Mouse (Mus musculus) CH12.LX (cell line): Measurements from ENCODE around the gene Parvg.

ENCODE experiments used
- CTCF ChIP-seq, 2 experiments: IDR thresholded peaks in 1 of 2; conservative IDR thresholded peaks in 1 of 2; 2 replicates each; pipeline ENCODE4 v1.5.1; 2011 to 2012; ENCODE audit warnings: low read depth in 2 of 2, low read length in 2 of 2, improper control_type of control experiment in 1 of 2, inconsistent platforms in 1 of 2, mild to moderate bottlenecking in 1 of 2, moderate library complexity in 1 of 2
- EP300 ChIP-seq: IDR thresholded peaks from 2 replicates; pipeline ENCODE4 v1.6.1; 2011; ENCODE audit warnings: low read length, improper control_type of control experiment
- ETS1 ChIP-seq: conservative IDR thresholded peaks from 2 replicates; pipeline ENCODE4 v1.6.1; 2012; ENCODE audit warnings: low read depth, mild to moderate bottlenecking, inconsistent platforms, low read length, improper control_type of control experiment, moderate library complexity
- MAFK ChIP-seq: IDR thresholded peaks from 2 replicates; pipeline ENCODE4 v1.6.1; 2011; ENCODE audit warnings: low read length, improper control_type of control experiment; ENCODE audit not compliant: insufficient replicate concordance
- MYC ChIP-seq: IDR thresholded peaks from 2 replicates; pipeline ENCODE4 v1.6.1; 2011; ENCODE audit warnings: low read depth, mild to moderate bottlenecking, improper control_type of control experiment, low read length
- POLR2A ChIP-seq: IDR thresholded peaks from 2 replicates; pipeline ENCODE4 v1.6.1; 2011; ENCODE audit warnings: low read depth, mild to moderate bottlenecking, improper control_type of control experiment, low read length
- TBP ChIP-seq: conservative IDR thresholded peaks from 2 replicates; pipeline ENCODE4 v1.6.1; 2011; ENCODE audit warnings: low read depth, low read length, improper control_type of control experiment
- USF1 ChIP-seq: IDR thresholded peaks from 2 replicates; pipeline ENCODE4 v1.6.1; 2014; ENCODE audit warnings: low read depth, mild to moderate bottlenecking, inconsistent platforms, low read length, improper control_type of control experiment

DNA sequence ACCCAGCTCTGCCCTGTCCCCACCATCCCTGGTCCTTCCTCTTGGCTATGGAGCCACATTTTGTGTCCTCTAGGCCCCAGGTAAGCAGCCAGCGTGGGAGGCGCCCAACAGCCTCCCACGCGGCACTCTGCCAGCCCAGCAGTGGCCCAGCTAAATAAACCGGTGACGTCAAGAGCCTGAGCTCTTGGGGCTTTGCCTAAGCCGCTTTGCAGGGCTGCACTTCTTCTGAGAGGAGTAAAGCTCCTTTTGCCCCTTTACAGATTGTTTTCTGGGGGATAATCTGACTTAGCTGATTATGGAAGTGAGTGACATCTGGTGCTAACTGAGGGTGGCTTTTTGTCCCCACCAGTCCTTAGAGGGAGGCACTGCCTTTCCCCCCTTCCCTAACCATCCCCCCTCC lies 22.8 kb upstream of the Parvg start:
- TF ChIP-seq MYC, result no peak
- no peak for TF ChIP-seq USF1
- TF ChIP-seq EP300, result no peak; the same call in 1 of the 2 replicates
- TF ChIP-seq MAFK, result no peak
- no peak for TF ChIP-seq ETS1
- no peak for TF ChIP-seq CTCF (conservative IDR thresholded peaks at IDR 0.05 in 1 of 2, IDR thresholded peaks at IDR 0.05 in 1 of 2; ENCODE audit: low read depth in 2 of 2, low read length in 2 of 2)
- no peak for TF ChIP-seq TBP
- TF ChIP-seq POLR2A, result no peak
